Mouse (Mus musculus) ZHBTc4 (cell line): ENCODE data around the gene Rex1bd.
A peak's percentile ranks its signal among the peaks of the same experiment; 100 is the strongest.

ENCODE experiments used
- DNase-seq: peaks from one replicate; pipeline ENCODE4 v3.0.0-alpha.2; 2011; ENCODE audit warnings: low read depth, low spot score

Gene Rex1bd

GRCm38 (mm10) chr8:70502540-70502939 lies 4.0 kb downstream of the Rex1bd start:
- DNase-seq = no peak

GRCm38 (mm10) chr8:70501820-70502529 lies 4.6 kb downstream of the Rex1bd start:
- no peak for DNase-seq

GRCm38 (mm10) chr8:70500386-70501301 lies 5.9 kb downstream of the Rex1bd start:
- DNase-seq = peak; percentile 73

- no peak for DNase-seq
Measured at GRCm38 (mm10) chr8:70495771-70496062, 10.8 kb downstream of the Rex1bd start.

GRCm38 (mm10) chr8:70495001-70495770 lies 11.4 kb downstream of the Rex1bd start:
- no peak for DNase-seq

- DNase-seq = peak; percentile 42
Measured at GRCm38 (mm10) chr8:70494416-70494945, 12.1 kb downstream of the Rex1bd start.

- DNase-seq = peak; percentile 54
Measured at GRCm38 (mm10) chr8:70493692-70494415, 12.7 kb downstream of the Rex1bd start.

GRCm38 (mm10) chr8:70492664-70493640 lies 13.6 kb downstream of the Rex1bd start, which contains the start of gene Crlf1:
Gene Crlf1 (plus strand): TSS chr8:70493158.
- DNase-seq = no peak

- DNase-seq = peak; percentile 38
Measured at GRCm38 (mm10) chr8:70490880-70491495, 15.6 kb downstream of the Rex1bd start.

- no peak for DNase-seq
Measured at GRCm38 (mm10) chr8:70490061-70490879, 16.3 kb downstream of the Rex1bd start.

GRCm38 (mm10) chr8:70489576-70489975 lies 17.0 kb downstream of the Rex1bd start:
- DNase-seq = no peak

- DNase-seq = no peak
Measured at GRCm38 (mm10) chr8:70488931-70489470, 17.6 kb downstream of the Rex1bd start.

- DNase-seq = peak; percentile 72
Measured at GRCm38 (mm10) chr8:70487993-70488796, 18.4 kb downstream of the Rex1bd start.

- DNase-seq = no peak
Measured at GRCm38 (mm10) chr8:70486941-70487520, 19.5 kb downstream of the Rex1bd start, which contains the start of gene Tmem59l. Gene Tmem59l (minus strand): TSS chr8:70487358.

GRCm38 (mm10) chr8:70486191-70486681 lies 20.3 kb downstream of the Rex1bd start:
- no peak for DNase-seq

- no peak for DNase-seq
Measured at GRCm38 (mm10) chr8:70482943-70483342, 23.6 kb downstream of the Rex1bd start.

GRCm38 (mm10) chr8:70481908-70482307 lies 24.6 kb downstream of the Rex1bd start:
- DNase-seq = no peak
